Mouse (Mus musculus) Patski (cell line): ENCODE data around the gene Zfp182. TPM values are rescaled to one million over a fixed set of nuclear protein-coding genes. Genes with fewer than 3 reads are reported as not detected.

Experiments used
- ATAC-seq: fragments of 100-300 bp; one replicate; pipeline ENCODE4 v1.8.0; 2021
- CTCF ChIA-PET: fragments of 350-600 bp; sonication (Branson Sonifier 250); formaldehyde crosslinking; loops from one replicate; lab custom pipeline; 2022; ENCODE audit warnings: inconsistent platforms; lab: Charles Lee
- POLR2A ChIA-PET: fragments of 350-600 bp; sonication (Branson Sonifier 250); formaldehyde crosslinking; loops from one replicate; lab custom pipeline; 2022; ENCODE audit warnings: antibody characterized with exemption, inconsistent platforms; lab: Charles Lee
- DNase-seq: peaks from one replicate; pipeline ENCODE4 v3.0.0-alpha.2; 2011; ENCODE audit warnings: low read depth, low spot score
- H3K27me3 ChIP-seq: fragments of 371-371 bp; one replicate; pipeline ENCODE4 v1.5.1; 2021
- CTCF ChIP-seq: fragments of 100-300 bp; IDR thresholded peaks from one replicate; pipeline ENCODE4 v1.5.1; 2021
- in situ Hi-C: fragments of 300-500 bp; cut with MboI; formaldehyde crosslinking; loops from 3 replicates; pipeline ENCODE4 v1.11.1; 2018; ENCODE audit warnings: low pct_unique_long_range_greater_than_20kb, mixed read lengths
- polyA plus RNA-seq: library from polyadenylated mRNA; unstranded; gene quantifications from one replicate; pipeline ENCODE4 v1.2.3, GENCODE M21; 2021

The Zfp182 gene
- 3.1 TPM for polyA plus RNA-seq

GRCm38 (mm10) chrX:21061866-21062543, at the start of gene Zfp182:
TSS of gene Zfp182 (minus strand) at chrX:21062316.
- ATAC-seq = no peak
- CTCF ChIA-PET = no interaction called here

DNA sequence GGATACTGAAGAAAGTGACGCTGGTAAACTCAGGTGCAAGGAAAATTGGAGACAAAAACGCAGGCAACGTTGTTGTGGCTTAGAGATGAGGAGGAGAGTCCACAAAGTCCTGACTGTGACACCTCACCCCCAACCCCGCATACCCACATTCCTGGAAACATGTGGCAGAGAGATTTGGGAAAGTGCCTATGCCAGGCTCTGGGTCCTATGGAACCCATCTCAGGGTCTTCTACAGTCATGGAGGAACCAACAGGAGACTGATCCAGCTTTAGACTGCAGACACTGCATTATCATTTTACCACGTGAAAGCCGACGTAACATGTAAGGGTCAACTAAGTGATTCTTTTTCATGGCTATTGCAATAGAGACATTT, 27.7 kb upstream of the Zfp182 start:
- POLR2A ChIA-PET = no interaction called here

More at GRCm38 (mm10) chrX:21061866-21062543, at the start of gene Zfp182:
- H3K27me3 ChIP-seq = peaks cover 33% of the 10 kb centered on the region
- POLR2A ChIA-PET = no interaction called here
- DNase-seq = no peak
- TF ChIP-seq CTCF = no peak
- in situ Hi-C loops = no loop called here

DNA sequence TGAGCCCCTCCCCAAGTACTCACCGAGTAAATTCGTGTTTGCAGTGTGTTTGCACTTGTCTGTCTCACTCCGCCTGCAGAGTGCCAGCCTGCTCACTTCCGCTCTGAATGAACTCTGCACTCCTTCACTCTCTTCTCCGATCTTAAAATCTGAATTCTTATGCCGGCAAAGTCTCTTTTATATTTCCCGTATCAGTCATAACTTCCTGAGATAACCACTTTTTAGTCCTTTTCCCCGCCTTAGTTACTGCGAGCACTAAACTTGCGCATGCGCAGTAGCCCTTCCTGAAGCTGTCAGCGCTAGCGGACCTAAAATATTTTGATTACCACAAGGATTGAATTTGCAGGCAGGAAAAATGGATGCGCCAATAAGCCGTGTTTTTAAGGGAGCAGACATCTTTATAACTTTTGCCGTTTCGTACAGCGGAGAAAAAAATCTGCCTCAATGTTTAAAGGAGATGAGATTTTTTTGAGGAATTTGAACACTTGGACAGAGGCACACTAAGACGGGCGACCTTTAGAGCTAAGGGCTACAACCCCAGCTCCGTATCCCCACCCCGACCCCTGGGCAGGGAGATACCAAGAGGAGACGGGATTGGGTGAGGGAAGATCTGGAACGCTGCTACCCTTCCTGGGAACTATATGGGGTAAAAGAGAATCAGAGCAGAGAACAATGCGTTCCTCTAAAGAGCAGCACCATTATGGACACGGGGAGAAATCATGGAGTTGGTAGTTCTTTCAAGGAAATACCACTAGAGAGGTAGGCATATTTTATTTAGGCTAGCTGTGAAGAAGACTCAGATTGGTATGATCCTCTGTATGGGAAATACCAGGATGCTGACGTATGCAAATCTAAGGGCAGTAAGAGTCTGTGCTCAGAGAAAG, 27.1 kb upstream of the Zfp182 start, which contains the start of gene Zfp300:
TSS of gene Zfp300 (minus strand) at position 545 of the 884 bp plus-strand sequence.
- DNase-seq (peak; percentile 30), ATAC-seq (peak; percentile 92)
- H3K27me3 ChIP-seq = no peaks in the 10 kb centered on the region
- in situ Hi-C loops = no loop called here
- ChIA-PET POLR2A (no interaction called here), CTCF (no interaction called here)
- TF ChIP-seq CTCF = no peak

More for the DNA sequence above, 27.7 kb upstream of the Zfp182 start:
- ATAC-seq (no peak), DNase-seq (no peak)
- H3K27me3 ChIP-seq = no peaks in the 10 kb centered on the region
- no peak for TF ChIP-seq CTCF
- CTCF ChIA-PET = no interaction called here
- in situ Hi-C loops = no loop called here

DNA sequence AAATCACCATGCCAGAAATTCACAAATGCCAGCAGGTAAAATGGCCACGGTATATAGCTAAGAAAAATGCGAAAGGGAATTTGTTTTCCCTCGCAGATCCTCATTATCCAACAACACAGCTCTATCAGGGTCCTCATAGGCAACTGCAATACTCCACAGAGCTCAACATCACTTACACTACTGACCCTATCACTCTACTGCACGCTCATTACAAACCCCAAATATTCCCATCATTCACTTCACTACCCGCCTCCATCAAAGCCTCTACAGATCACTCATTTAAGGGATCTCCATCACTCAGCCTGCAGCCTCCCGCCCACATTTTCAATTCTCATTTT, 26.5 kb upstream of the Zfp182 start:
- ChIA-PET POLR2A (no interaction called here), CTCF (no interaction called here)
- ATAC-seq (no peak), DNase-seq (no peak)
- H3K27me3 ChIP-seq = no peaks in the 10 kb centered on the region
- TF ChIP-seq CTCF = no peak
- in situ Hi-C loops = no loop called here

DNA sequence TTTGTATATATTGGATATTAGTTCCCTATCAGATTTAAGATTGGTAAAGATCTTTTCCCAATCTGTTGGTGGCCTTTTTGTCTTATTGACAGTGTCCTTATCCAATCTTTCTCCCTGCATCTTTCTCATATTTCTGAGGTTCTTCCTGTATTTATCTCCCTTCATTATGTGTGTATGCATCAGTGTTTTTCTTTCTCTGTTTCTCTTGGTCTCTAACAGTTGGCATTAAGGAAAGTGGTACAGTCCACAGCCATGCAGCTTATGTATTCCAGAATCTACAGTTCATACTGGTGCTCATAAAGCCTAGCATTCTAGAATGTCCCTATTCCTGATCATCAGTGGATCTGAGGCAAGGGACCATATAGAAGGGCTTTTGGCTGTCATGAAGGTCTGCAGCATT, 6.0 kb upstream of the Zfp182 start, which contains the start of gene Spaca5:
TSS of gene Spaca5 (plus strand) at position 301 of the 400 bp plus-strand sequence.
- POLR2A ChIA-PET = no interaction called here
- in situ Hi-C loops = no loop called here
- DNase-seq (no peak), ATAC-seq (no peak)
- CTCF ChIA-PET = no interaction called here
- TF ChIP-seq CTCF = no peak
- peaks cover 19% of the 10 kb centered on the region for H3K27me3 ChIP-seq

- ATAC-seq (no peak), DNase-seq (no peak)
- H3K27me3 ChIP-seq = peaks cover 29% of the 10 kb centered on the region
- in situ Hi-C loops = no loop called here
- ChIA-PET CTCF (no interaction called here), POLR2A (no interaction called here)
- TF ChIP-seq CTCF = no peak
Measured at GRCm38 (mm10) chrX:21062544-21062890, 401 bp upstream of the Zfp182 start.

GRCm38 (mm10) chrX:21061460-21061859, 656 bp downstream of the Zfp182 start:
- in situ Hi-C loops = no loop called here
- no peak for TF ChIP-seq CTCF
- ATAC-seq (no peak), DNase-seq (no peak)
- CTCF ChIA-PET = no interaction called here
- POLR2A ChIA-PET = no interaction called here
- peaks cover 33% of the 10 kb centered on the region for H3K27me3 ChIP-seq

DNA sequence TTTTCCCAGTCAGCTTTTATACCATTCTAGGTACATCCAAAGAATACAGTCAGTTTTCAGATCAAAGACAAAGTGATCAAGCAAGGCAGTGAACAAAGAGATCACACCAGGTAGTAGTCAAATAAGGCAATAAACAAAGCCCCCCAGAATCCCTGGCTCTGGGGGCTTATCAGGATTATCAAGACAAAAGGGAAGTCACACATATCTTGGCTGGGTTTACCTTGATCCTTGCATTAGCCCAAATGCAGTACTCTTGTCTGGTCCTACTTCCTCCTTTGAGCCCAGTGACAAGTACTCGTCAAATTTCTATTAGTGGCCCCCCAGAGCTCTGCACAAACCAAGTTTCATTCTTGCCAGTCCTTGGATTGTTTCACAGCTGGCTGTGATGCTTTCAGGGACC, 81.2 kb downstream of the Zfp182 start:
- CTCF ChIA-PET = no interaction called here
- TF ChIP-seq CTCF = no peak
- in situ Hi-C loops = no loop called here
- POLR2A ChIA-PET = no interaction called here
- DNase-seq (no peak), ATAC-seq (no peak)
- peaks cover 6% of the 10 kb centered on the region for H3K27me3 ChIP-seq

Other genes starting within 250 kb of the Zfp182 start
- 130 TPM for gene Timp1, start 192.2 kb downstream of the Zfp182 start, polyA plus RNA-seq
- gene Syn1, start 141.3 kb downstream of the Zfp182 start, polyA plus RNA-seq = 9.4 TPM
- gene Cfp, start 130.8 kb downstream of the Zfp182 start, polyA plus RNA-seq = 2.3 TPM
- 23.8 TPM for gene Elk1, start 111.7 kb downstream of the Zfp182 start, polyA plus RNA-seq
- 53.6 TPM for gene Uxt, start 100.3 kb downstream of the Zfp182 start, polyA plus RNA-seq
- not detected for gene Spaca5, start 6.1 kb upstream of the Zfp182 start, polyA plus RNA-seq
- gene Zfp300, start 27.2 kb upstream of the Zfp182 start, polyA plus RNA-seq = 1.4 TPM
- gene Ssxa1, start 53.5 kb upstream of the Zfp182 start, polyA plus RNA-seq = not detected
- not detected for gene Gm21876, start 113.3 kb upstream of the Zfp182 start, polyA plus RNA-seq